Mouse (Mus musculus) left cerebral cortex, postnatal 25 days (tissue): Measurements from ENCODE around the gene Mzt1. TPM values are rescaled to one million over a fixed set of nuclear protein-coding genes. Genes with fewer than 3 reads are reported as not detected.
"Not testable (repeated sequence)": the region's sequence is repeated elsewhere in the genome, so short reads cannot be mapped to it uniquely, and the experiment has no call there.

Experiments
- DNase-seq, 2 experiments: peaks; one replicate each; pipeline ENCODE4 v3.0.0; 2022; ENCODE audit warnings: low spot score in 2 of 2, mixed read lengths in 1 of 2
- intact Hi-C: fragments of 180-260 bp; cut with DNase I; formaldehyde crosslinking; loops from one replicate; pipeline ENCODE4 v1.15.1; 2025
- total RNA-seq, 2 experiments: library from RNA; stranded (reverse); gene quantifications; 2 replicates each; pipeline ENCODE4 v1.2.3; 2021

Mzt1 gene
- 10 to 100 TPM; 60.0 to 71.3 TPM for total RNA-seq

DNA sequence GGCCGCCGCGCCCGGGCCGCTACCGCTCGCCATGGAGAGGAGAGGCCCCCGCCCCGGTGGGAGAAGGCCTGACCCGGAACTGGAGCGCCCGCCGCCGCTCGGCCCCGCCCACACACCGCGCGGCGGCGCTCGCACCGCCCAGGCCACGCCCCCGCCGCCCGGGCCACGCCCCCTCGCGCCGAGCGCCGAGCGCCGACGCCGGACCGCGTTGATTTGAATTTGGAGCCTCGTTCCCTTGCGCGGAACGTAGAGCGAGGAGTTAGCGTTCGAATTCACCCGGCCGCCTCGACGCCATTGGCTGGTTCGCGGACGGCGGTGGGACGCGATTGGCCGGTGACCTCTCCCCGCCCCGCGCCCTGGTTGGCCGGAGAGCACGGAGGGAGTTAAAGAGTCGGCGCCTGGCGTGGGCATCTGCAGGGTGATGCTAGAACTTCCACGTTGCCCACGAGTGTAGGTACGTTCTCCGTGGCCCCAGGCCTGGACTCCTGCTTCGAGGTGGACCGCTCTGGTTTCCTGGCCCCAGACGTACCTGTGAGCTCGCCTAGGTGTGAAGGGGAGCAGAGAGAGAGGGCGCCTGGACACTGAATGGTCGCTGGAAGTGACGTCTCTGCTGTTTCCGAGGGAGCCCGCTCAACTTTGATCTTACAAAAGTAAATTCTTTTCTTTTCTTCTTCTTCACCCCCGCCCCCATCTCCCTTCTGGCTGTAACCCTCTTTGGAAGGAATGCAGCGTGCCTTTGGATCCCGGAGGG lies at the start of gene Mzt1, which contains the start of gene Bora:
TSS of gene Mzt1 (minus strand) at position 104 of the 751 bp plus-strand sequence.
TSS of gene Bora (plus strand) at position 192 of the 751 bp plus-strand sequence.
- DNase-seq: peak; percentile 88 to 94
- intact Hi-C loops: loop anchor here (2.0 kb wide), 1 partner anchor 53 kb away; the partner anchor contains the start of genes Dis3 and Pibf1

GRCm38 (mm10) chr14:99088947-99089346 lies 43.0 kb upstream of the Mzt1 start:
- DNase-seq: no peak
- intact Hi-C loops: no loop called here

DNA sequence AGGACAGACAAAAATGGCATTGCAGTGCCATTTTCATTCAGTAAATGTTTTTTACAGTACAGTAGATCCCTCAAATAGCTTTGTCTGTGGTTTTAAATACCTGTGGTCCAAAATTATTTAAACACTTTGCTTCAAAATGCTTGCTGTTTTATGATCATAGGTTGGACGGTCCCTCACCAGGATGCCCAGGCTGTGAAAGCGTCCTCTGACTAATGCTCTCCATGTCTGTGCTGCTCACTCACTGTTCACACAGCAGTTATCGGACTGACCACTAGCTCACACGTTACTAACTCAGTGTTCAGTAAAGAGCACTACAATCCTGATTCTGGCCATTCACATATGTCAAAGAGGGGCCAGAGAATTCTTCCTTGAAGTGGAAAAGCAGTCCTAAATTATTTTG lies 25.2 kb upstream of the Mzt1 start:
- no peak for DNase-seq
- intact Hi-C loops: no loop called here

- intact Hi-C loops: no loop called here
- DNase-seq: no peak
These were observed 17.2 kb upstream of the Mzt1 start for GRCm38 (mm10) chr14:99063091-99063490.

GRCm38 (mm10) chr14:99060616-99061015 lies 14.7 kb upstream of the Mzt1 start:
- DNase-seq: peak; percentile 30 to 39
- intact Hi-C loops: no loop called here

DNA sequence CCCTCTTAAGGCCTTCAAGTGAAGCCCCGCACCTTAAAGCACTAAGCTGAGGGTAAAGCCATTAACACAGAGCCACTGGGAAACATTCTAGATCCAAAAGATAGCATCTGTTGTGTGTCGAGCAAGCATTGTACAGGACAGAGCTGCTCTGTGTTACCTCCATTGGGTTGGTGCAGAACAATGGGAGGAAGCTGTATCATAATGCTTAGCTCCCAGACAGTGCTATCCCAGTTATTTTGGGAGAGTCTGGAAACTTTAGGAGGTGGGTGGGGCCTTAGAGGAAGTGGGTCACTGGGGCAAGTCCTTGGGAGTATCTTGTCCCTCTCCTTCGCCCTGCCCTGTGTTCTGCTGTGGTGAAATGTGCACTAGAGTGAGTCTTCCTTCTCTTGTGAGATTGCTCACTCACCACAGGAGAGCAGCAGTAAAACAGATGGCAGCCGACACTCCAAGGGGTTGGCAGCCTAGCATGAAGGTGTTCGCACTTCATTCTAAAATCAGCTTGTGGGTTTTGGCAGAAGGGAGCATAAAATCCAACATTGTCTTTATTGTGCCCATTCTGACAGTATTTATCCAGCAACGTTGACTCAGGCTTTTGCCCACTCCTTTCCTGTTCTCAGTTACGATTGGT lies 13.1 kb upstream of the Mzt1 start:
- intact Hi-C loops: no loop called here
- peak in 1 of 2 experiments; percentile 80 for DNase-seq

DNA sequence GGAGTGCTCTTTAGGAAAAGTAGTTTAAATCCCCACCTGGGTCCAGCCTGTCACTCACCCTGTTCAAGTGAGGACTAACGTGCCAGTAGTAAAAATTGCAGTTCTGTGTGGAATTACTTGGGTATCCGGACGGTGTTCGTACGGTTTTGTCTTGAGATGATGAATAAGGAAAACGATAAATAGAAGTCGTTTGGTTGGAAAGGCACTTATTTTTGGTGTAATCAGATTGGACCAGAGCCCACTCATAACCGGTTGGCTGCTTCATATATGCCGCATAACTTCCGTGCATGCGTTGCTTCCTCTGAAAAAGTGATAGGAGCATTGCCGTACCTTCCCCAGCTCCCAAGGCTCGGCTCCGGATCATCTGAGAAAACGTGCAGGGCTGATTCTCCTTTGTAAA lies 848 bp upstream of the Mzt1 start:
- DNase-seq: no peak
- intact Hi-C loops: loop anchor here (2.0 kb wide), 1 partner anchor 52 kb away; the partner anchor contains the start of genes Dis3 and Pibf1

DNA sequence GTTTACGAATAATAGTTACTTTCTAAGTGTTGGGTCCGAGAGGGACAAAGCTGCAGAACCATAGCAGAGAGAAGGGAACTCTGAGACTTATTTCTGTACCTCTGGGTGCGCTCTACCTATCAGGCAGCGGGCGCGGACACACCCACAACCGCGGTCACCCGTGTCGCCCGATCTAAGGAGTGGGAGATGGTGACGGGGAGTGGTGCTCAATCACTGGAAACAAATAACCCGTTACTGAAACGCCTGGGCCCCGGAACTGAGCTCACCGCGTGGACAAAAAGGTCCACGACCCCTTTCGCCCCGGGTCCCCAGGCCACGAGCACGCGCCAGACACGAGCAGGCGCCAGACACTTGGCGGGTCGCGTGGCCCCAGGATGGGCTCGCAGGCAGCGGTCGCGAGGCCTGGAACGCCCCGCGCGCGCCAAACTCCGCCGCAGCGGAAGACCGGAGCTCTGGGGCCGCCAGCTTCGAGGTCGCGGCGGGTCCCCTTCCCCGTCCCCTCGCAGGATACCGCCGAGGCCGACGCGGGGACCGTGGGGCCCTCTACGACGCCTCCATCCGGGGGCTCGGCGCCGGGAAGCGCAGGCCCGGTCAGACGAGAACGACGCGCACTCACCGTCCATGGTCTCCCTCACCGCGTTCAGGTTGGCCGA lies 430 bp downstream of the Mzt1 start:
- intact Hi-C loops: loop anchor here (2.0 kb wide), 1 partner anchor 53 kb away; the partner anchor contains the start of genes Dis3 and Pibf1
- DNase-seq: no peak

GRCm38 (mm10) chr14:99044718-99045117 lies 1.2 kb downstream of the Mzt1 start:
- intact Hi-C loops: no loop called here
- DNase-seq: no peak

- no peak for DNase-seq
- intact Hi-C loops: no loop called here
These were observed 1.8 kb downstream of the Mzt1 start for GRCm38 (mm10) chr14:99044096-99044495.

DNA sequence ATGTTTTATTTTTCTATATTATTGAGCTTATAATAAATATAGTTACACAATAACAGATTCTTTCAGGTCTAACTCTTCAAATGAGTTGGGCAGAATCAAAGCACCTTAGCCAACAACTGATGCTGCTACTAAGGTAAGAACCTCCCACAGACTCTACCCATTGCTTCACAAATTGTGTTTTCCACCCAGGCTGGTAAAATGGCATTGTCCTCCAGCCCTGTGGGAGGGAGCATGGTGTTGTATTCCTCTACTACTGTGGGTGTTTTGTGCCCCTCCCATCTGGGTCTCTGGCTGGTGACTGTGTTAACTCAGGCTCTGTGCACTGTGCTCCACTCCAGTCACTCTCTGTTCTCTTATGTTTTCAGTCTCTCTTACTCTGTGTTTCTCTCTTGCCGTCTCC lies 2.4 kb downstream of the Mzt1 start:
- intact Hi-C loops: no loop called here
- DNase-seq: no peak

- intact Hi-C loops: no loop called here
- DNase-seq: no peak
These were observed 4.5 kb downstream of the Mzt1 start for GRCm38 (mm10) chr14:99041416-99041815.

DNA sequence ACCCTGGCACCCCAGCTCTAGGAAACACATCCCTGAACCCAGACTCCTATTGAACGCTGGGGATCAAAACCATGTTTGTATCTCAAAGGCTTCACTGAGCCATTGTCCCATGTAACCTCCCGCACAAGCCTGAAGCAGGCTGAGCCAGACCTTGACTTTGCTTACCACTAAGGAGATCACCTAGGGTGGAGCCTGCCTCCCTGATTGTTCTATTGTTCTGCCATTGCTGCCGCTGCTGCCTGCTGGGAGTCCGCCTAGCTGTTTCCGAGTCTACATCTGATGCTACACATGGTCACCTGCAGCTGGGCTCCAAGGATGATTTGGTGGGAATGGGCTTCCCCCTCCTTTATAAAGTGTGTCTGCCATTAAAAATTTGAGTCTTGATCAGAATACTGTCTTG lies 6.6 kb downstream of the Mzt1 start:
- DNase-seq, intact Hi-C loops: not testable (repeated sequence)

- no peak for DNase-seq
These were observed 8.2 kb downstream of the Mzt1 start for GRCm38 (mm10) chr14:99037703-99038102.

DNA sequence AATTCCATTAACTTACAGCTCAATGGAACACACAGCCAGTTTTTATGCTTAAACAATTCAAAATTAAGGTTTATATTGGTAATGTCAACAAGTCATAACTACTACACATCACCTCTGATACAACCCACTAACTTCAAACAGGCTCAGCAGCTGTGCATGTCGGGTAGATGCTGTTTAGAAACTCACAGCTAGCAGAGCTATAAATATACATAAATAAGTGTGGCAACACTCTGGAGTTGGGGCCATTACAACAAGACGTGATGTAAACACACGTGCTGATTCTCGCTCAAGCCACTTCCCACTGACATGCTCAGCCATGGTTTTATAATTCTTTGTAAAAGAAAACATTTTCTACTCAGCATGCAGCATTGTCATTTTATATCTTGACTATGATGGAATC lies 9.9 kb downstream of the Mzt1 start:
- intact Hi-C loops: no loop called here

More at GRCm38 (mm10) chr14:99037703-99038102, 8.2 kb downstream of the Mzt1 start:
- intact Hi-C loops: no loop called here

DNA sequence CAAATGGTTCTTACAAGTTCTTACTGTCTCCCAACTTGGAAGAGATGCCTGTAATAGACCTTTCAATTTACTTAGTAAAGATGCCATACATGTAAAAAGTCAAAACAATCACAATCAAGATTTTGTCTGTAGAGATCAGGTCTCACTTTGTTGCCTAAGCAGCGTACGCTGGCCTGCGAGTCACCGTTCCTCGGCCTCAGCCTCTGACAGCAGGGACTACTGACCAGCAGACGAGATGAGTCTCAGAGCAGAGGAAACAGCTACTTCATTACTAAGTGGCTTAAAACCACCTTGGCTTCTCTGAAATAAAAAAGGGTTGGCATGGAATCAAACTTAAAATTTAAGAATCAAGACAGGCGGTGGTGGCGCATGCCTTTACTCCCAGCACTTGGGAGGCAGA lies 11.1 kb downstream of the Mzt1 start:
- DNase-seq, intact Hi-C loops: not testable (repeated sequence)

More for the DNA sequence above, 9.9 kb downstream of the Mzt1 start:
- DNase-seq: no peak

DNA sequence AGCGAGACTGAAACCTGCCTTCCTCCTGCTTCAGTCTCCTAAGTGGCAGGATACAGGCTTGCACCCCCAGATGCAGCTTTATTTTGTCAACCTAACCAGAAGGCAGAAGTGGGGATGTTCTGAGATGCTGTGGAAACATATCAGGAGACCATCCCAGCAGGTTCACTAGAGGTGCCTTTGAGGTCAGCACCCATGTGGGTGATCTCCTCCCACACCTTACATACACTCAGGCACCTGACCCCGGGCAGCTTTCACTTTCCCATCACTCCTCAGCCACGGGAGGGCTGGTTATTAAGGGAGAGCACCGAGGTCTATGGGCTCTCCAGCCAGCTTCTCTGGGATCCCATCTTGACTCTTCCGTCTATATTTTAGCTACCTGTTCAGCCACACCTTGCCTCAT lies 13.3 kb downstream of the Mzt1 start:
- no peak for DNase-seq
- intact Hi-C loops: no loop called here

DNA sequence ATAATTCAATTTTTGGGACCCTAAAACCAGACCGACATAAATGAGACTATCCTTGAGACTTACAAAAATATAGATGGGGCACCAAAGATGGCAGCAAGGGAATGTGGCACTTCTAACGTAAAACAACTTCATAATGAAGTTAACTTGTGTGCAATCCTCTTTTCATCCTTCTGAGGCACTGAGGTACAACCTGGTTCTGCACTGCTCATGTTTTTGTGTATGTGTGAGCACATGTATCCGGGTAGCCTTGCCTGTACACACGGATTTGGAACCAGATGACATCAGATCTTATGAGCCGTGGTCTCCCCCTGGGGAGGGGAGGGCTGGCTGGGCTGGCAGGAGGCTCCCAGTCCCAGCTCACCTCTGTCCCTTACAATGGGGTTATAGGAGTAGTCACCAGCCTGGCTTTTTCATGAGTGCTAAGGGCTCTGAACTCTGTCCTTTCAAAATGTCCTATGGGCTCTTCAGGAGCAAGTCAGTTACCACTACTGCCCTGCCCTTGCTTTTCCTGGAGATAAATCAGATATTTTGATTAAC lies 14.5 kb downstream of the Mzt1 start:
- intact Hi-C loops: no loop called here
- DNase-seq: no peak

- peak in 1 of 2 experiments; percentile 56 for DNase-seq
- intact Hi-C loops: loop anchor here (10.0 kb wide), 1 partner anchor 1465 kb away; no protein-coding TSS in a partner anchor
These were observed 15.9 kb downstream of the Mzt1 start for GRCm38 (mm10) chr14:99029987-99030386.
